Mouse (Mus musculus) yolk sac, embryonic 10.5 days (tissue): ENCODE measurements at regions not wholly inside any gene's neighbourhood (a gene's known extent, or its start where the extent isn't known, plus 50 kb on each side); places are given as distances from the start of the nearest gene placed in this dataset.

Experiments used
- DNase-seq: peaks from one replicate; pipeline ENCODE4 v3.0.0-alpha.2; 2017; ENCODE audit warnings: low spot score

DNA sequence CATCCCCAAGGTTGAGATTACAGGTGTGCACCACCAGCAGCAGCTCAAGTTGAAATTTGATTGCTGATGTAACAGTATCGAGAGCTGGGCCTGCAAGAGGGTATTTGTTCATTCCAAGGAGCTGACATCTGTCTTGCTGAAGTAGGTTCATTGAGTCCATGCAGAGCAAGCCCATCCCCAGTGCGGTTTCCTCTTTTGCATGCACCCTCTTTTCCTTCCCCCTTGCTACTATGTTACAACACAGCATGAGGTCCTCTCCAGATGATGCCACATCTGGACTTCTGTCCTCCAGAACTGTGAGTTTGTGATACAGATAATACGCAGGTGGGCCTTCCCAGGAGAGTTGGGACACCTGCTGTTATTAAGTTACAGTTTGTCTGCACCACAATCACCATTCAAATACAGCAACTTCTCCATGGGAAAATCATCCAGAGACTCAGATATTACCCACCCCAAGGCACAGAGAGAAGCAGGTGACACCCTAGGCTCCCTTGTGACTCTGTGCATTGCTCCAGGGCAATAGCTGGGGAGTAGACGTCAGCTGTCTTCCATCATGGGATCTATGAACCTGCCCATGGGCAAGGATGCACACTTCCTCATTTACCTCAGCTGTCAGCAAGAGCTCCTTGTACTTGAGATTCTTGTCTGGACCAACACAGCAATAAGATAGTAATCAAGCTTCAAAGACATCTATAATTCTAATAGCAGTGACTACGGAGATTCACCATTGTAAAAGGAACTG lies 137.8 kb downstream of the Ets2 start:
- DNase-seq, result no peak

DNA sequence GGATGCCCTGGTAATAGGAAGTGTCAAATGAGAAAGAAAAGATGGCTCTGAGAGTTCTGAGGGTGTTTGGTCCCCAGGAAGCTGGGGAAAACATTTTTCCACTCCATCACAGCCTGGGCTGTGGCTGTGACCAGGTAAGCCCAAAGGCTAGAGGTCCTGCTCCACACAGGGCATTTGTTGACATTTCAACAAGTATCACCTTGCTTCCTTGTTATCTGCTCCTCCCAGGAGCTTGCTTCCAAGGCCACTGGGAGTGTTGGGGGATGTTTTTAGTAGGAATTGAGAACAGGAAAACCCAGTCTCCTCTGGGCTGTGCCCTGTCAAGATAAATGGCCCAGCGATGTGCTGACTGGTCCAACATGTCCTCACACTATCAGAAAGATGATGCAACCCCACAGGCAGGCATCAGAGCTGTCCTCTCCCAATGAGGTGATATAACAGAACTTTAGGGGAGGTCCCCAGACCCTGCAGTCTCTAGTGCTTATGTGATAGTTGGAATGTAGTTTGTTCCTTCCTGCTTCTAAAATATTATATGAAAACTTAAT lies 137.1 kb downstream of the Ets2 start:
- DNase-seq, result no peak

DNA sequence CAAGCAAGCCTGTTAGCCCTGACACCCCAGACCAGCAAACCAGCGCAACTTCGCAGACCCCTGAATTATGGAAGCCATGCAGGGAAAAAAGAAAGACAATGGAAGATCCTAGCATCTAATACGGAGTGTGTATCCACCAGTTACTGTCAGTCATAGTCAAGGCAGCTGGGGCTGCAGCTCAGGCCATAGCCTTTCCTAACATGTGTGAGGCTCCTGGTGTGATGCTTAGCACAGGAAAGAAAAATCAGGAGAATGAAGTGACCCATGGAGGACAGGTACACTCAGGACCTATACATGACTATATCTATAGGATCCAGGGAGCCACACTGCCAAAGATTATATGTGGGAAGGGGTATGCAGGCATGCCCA lies 136.6 kb downstream of the Ets2 start:
- DNase-seq, result no peak

DNA sequence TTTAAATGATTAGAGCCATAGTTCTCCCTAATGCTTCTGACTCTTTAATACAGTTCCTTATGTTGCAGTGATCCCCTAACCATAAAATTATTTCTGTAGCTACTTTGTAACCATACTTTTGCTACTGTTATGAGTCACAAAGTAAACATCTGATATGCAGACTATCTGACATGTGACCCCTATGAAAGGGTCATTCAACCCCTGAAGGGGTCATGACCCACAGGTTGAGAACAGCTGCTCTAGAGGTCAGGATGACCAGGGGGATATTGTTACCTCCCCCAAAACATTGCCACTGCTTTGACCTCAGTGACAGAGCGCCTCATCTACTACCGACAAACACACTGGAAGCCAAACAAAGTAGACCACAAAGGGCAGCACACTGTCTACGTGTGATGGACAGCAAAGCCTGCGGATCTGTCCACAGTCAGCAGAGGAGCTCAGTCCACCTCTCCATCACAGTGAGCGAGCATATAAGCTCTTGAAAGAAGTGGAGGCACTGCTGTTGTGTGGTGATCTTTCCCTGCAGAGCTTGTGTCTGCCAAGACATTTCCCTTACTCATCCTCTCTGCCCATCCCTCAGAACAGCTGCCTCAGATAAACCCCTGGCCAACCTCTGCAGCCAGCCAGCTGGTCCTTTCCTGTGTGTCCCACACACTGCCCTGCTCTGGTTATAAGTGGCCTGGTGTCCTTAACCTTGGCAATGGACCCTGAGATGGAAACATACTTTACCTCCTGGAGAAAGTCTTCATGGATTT lies 136.0 kb downstream of the Ets2 start:
- no peak for DNase-seq

DNA sequence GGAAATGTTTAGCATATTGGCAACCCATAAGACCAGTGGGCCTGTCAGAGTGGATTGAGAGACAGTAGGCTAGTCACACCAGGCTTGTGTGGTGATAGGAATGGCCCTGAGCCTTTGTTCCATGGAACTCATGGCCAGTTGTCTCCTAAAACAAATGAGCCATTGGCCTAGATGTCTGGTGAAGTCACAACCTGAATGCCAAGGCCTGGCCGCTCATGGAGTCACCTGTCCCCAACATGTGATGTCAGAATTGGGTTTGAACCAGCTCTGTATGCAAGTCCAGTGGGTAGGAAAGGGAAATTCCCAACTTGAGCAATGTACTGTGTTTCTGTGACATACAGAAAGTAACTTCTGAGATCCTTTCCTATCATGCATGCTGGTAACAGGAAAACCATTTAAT lies 134.1 kb downstream of the Ets2 start:
- DNase-seq, result no peak

DNA sequence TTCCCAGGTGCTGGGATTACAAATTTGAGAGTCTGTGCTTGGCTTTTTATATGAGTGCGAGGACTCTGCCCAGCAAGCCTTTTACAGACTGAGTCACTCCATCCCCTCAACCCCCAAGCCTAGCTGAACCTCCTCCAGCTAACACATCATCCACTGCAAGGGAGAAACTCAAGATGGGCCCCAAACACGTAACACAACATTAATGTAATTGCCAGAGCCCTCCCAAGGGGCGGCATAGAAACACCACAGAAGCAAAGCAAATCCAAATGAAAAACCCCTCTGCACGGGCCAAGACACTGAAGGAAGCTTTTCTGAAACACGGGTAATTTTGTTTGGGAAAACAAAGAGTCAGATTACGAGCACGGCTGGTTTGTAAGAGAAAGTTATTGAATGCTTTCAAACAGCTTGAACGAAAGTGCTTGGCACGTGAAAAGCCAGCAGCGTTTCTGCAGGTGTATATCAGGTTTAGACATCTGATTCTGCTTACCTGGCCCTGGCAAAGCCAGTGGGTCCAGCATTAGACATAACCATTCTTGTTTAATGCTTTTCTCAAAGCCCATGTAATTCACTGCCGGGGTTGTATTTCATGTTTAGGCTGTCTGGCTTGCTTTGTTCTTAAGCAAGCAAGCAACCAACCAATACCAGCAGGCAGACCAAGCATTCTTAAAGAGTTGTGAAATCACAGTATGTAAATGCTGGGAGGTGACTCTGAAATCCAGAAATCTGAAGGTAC lies 132.8 kb downstream of the Ets2 start:
- no peak for DNase-seq

DNA sequence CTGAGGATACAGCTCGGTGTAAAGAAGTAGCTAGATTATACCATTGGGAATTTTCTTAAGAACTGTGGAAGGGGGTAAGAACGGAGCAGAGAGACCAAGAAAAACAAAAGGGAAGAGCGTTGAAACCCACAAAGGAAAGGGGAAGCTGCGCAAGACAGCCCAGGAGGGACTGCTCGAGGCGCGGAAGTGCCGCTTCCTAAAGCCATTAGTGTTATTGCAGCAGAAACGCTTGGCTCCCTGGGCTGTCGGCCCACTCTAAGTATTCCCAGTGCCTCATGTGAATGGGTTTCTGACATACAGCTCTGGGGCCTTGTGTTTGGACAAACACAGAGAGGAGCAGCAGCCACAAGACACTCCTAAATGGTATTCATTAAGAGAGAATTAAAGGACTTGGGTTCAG lies 131.6 kb downstream of the Ets2 start:
- DNase-seq, result no peak

DNA sequence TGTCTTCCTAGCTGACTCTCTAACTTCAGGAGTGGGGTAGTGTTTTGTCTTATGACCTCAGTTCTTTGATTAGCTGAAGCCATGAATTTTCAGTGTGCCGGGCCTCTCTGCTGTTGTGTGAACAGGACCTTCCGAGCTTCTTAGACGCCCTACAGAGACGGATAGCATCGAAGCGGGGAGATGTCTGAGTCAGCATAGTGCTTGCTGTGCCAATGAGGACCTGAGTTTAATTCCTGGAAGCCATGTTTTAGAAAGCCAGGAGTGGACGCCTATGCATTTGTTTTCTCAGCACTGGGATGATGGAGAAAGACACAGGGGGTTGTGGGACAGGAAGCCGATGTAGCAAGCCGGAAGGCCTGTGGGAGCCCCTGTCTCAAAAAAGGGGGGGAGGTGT lies 130.5 kb downstream of the Ets2 start:
- DNase-seq, result no peak

DNA sequence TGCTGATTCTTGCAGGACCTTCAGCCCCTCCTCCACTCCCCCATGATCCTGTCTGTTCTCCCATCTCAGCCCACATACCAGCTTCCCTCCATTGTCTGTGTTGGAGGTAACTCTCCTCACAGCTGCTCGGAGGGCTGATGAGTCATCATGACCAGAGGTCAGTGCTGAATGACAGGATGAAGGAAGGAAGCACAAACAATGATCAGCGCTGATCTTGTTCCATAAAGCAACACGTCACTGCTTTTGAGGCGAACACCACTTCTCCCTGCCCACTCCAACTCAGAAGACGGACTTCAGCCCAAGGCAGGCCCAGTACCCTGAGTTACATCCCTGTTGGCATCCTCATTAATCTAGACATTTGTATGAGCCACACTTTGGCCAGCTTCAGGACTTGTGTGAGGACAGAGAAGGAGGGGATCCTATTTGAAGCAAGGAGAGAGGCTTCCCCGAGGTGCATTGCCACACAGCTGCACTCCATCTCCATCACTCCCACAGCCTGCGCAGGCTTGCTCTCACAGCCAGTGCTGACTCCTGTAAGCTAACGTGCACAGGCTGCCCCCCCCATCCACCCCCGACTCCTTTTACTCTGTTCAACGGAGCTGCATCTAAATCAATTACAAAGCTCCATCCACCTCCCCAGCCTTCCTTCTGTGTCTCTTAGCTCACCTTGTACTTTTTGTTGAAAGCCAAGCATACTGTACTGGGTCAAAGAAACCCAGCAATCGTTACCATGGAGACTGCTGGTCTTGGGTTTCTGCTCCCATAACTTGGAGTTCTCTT lies 129.9 kb downstream of the Ets2 start:
- DNase-seq, result peak; percentile 65

DNA sequence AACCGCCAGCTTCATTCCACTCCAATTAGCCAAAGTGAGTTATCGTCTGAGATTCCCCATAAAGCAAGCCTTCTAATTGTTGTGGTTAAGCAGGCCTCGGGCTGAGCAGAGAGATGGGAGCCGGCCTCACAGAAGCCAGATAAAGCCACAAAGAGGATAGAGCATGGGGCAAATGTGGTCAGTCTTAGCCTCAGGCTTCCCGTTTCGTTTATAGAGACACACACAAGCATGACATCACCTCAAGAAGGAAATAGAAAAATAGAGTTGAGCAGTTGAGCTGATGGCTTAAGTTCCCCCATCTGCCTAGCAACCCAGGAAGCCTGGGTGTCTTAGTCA lies 125.5 kb downstream of the Ets2 start:
- no peak for DNase-seq

DNA sequence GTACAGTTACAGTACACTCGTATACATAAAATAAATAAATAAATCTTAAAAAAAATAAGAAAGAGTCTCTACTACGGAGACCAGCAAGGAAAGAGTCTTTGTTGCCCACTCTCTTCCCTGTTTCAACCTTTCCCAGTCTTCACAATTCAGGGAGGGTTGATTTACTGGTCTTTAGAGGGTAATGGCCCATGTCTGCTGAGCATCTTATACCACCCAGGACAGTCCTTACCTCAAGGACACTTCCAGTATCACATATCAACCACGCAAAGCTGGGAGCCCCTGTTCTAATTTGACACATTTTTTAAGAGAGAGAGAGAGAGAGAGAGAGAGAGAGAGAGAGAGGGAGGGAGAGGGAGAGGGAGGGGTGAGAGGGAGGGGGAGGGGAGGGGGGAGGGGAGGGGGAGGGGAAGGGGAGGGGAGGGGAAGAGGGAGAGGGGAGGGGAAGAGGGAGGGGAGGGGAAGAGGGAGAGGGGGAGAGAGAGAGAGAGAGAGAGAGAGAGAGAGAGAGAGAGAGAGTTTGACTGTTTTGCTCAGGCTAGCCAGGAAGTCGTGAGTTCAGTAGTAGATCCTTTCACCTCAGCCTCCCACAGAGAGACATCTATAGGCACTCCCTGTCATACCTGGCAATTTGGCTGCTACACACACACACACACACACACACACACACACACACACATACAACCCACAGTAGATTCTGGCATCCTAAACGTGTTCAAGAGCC lies 125.0 kb downstream of the Ets2 start:
- DNase-seq, result no peak

DNA sequence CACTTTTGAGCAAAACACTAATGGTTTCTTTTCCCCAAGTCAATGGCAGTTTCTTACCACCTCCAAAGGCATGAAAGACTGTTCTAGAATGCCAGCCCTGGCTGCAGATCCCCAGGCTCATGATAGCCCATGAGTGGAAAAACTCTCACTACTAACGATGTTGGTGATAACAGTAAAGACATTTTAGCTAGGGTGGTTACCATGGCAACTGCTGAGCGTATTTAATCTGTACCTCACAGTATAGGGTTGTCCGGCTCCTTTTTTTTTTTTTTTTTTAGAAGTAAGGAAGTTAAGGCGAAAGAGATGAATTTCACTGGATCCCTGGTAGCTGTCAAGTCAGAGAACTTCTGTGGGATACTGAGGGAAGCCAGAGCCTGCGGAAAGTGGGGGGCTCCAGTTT lies 123.8 kb downstream of the Ets2 start:
- DNase-seq, result no peak

DNA sequence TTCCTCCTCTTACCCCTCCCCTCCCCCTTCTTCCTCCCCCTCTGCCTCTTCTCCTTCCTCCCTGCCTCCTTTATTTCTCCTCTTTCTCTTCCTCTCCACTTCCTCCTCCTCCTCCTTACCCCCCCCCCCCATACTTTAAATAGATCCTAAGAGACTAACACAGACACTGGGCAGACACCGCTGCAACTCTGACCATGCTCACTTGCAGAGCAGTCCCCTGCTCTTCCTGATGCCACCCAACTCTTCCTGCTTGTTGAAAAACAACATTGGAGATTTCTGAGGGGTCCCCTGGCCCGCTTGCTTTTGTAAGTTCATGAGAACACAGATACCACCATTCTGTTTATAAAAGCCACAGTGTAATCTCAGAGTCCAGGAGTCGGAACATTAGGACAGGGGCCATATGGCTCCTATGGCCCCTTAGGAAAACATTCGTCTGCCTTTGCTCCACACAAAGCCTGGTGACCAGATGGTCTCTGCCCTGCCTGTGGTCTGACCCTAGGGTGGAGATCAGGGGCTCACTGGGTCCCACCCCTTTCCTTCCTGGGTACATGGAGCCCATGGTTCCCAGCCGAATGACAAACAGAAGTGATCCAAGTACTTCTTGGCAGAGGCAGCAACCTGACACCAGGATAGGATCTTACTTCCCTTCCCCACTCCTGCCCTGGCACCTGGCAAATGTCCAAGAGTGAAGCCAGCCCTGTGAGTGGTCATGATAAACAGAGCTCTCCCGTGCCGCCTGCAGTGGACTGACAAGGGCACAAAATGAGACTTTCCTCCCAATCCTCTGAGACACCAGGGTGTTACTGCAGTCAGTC lies 123.1 kb downstream of the Ets2 start:
- peak; percentile 65 for DNase-seq

DNA sequence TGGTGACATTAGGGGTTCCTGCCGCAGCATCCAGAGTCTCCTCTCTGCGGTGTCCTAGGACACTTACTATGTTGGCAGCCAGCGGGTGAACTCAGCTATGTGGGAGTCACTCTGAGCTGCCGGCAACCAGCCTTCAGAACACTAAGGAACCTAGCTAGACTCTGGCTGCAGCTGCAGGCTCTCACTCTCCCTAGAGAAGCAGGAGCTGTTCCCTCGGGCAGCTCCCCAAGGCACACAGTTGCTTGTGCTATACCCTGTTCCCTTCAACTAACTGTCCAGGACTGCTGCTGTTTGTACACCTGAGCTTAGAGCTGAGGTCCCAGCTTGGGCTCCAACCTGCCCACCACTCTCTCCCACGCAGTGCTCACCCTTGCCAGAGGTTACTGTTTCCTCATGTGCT lies 121.9 kb downstream of the Ets2 start:
- DNase-seq, result no peak

DNA sequence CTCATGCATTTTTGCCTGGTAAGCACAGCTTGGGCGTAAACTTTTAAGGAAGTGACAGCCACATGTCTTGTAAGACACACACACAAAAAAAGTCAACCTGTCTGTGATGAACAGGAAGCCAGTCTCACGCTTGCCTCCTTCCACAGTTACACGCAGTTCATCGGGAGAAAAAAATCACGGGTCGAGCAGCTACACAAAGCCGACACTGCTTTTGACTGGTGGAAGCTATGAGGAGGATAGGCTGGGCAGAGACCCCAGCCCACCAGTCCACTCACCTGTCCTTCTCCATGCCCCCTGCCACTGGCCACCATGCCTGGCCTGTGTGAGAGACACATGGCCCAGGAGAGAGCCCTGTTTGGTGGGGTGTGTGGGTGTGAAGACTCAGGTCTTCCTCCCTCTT lies 119.2 kb downstream of the Ets2 start:
- DNase-seq, result no peak

DNA sequence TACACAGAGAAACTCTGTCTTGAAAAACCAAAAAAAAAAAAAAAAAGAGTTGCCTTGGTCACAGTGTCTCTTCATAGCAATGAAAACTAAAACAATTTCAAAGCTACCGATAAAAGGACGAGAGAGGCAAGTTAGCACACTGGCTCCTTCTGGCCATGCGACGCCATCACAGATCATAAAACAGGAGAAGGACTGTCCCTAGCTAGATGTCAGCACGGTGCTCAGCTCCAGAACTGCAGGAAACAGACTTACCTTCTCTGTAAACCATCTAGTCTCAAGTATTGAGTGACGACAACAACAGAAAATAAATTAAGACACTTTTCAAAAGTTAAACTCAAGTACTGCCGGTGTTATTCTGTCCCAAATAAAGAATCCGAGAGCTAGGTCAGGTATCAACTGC lies 118.7 kb downstream of the Ets2 start:
- DNase-seq, result no peak

DNA sequence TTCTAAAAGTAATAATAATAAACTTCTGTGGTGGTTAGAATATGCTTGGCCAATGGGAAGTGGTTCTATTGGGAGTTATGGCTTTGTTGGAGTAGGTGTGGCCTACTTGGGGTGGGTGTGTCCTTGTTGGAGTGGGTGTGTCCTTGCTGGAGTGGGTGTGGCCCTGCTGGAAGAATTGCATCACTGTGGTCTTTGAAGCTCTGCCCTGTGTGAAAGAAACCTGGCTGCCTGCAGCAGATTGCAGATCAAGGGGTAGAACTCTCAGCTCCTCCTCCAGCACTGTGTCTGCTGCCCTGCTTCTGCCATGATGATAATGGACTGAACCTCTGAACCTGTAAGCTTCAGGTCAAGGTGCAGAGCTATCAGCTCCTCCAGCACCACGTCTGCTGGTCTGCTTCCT lies 118.1 kb downstream of the Ets2 start:
- no peak for DNase-seq

DNA sequence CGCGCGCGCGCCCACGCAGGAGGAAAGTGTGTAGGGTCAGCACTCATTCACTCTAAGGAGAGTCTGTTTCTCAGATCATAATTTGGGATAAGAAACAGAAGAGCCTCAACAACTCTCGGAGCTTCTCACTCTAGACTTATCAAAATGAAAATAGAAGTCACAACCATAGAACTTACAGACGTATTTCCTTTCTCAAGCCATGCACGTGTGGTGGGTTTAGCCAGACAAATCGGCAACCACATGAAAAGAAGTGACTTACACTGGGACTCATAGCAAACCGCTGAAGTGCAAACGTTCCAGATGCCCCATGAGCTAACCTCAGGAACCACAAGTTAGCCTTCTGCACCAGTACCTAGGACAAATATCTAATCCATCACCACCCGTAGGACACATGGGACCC lies 114.1 kb downstream of the Ets2 start:
- DNase-seq, result no peak

DNA sequence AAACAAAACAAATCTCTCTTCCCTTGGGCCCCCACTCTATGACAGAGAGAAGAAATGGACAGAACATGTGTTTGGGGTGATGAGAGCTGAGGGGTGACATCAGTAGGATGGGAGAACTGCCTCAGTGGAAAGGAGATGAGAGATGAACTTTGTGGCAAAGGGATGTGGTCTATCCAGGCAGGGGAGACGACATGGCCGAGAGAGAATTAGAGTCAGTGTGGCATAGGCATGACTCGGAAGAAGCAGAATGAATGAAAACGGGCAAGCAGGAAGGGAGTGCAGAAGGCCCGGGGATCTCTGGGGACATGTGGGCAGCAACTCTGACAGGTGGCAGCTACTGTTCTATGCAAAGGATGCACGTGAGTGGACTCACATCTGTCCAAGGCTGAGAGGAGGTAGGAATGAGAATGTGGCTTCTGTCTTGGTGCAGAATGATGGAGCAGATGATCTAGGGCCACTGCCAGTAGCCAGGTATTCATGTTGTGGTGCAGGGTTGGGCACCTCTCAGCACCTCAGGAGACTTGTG lies 113.4 kb downstream of the Ets2 start:
- no peak for DNase-seq

DNA sequence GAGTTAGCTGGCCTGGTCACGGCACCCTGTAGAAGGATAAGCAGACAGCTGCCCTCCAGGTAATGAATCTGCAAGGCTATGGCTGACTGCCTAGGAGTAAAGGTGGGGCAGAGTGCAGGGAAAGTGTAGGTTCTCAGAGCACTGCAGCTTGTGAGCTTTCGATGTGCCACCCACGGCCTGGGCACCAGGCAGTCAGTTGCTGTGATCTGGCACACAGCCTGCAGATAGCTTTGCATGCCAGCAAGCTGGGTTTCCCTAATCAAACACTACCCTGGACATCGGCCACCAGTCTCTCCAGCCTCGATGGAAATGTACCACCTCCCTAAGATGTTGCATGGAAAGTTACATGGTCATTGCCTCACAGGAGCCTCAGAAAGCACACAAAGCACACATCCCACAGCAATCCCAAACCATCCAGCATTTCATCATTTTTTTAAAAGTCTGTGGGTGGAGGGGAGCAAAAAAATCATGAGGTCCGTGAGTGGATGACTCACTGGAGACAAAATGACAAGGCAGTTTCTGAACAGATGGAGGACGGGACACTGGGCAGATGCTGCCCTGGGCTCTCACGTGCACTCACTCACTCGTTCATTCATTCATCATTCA lies 112.7 kb downstream of the Ets2 start:
- no peak for DNase-seq
